Mouse (Mus musculus): ENCODE measurements at regions not wholly inside any gene's neighbourhood (a gene's known extent, or its start where the extent isn't known, plus 50 kb on each side); places are given as distances from the start of the nearest gene placed in this dataset.

DNA sequence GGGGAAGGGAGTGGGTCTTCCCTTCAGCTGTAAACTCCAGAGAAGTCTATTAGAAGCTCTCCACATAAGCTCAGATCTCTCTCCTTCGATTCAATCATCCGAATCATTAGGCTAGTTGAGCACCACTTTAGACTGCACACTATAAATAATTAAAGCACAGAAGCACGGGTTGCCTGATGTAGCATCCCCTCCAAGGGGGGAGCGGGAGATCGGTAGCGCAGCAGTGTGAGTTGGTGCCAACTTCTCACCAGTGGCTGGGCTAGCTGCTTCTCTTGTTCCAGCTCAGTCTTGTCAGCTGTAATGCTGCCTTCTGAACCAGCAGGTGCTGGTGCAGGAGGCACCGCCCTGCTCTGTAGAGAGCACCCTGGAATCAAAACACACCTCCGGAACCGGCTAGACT is 78.6 kb downstream of the A830031A19Rik start:
- no peak for DNase-seq (ENCODE audit: low read depth, low spot score)

DNA sequence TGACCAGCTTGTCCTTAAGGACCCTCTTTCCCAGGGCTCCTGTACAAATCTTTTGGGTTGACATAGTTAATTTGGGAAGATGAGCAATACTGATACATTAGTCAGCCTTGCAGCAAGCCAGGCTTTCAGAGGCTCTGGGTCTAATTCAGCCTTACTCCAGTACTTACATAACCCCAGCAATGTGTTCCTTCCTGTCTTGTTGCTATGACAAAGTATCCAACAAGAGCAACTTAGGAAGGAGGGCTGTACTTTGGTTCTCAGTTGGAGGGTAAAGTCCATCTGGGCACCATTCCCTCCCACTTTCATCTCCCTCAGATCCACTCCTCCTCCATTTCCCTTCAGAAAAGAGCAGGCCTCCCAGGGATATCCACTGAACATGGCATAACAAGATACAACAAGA is 80.7 kb downstream of the A830031A19Rik start:
- no peak for DNase-seq (ENCODE audit: low read depth, low spot score)

DNA sequence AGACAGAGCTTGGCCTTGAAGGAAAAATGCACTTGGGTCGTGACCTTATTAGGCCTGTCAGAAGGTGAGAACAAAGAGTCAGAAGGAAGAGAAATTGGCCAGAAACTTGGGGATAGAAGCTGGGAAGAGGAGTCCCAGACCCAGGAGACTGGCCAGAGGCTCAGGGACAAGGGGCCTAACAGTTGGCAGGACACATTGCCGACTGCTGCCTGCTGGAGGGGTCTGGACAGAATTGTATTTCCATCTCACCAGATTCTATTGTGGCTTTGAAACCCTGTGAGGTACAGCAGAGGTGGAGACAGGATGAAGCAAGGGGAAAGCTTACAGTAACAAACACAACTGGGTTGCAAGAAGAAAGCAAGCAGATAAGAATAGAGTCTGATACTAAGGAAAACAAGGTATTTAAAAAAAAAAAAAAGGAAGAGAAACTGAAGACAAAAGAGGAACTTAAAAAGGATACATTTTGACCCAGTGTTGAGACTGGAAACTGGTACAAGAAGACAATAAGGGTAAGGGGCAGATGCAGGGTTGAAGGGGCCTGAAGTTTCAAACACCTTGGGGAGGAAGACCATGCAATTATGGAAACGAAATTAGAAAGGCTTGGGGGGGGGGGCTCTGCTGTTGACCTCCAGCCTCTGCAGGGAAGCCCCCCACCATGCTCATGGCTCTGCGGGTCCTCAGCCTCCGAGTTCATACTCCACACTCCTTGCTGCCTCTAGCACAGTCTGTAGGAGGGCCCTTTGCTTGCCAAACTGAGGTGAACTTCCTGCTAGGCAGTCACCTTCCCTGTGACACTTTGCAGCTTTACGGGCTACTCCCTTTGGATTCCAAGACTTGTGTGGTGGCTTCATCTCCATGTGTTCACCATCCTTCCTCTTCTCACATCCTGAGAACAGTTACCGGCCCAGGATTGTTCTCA is 87.1 kb downstream of the A830031A19Rik start:
- DNase-seq (ENCODE audit: low read depth, low spot score) = no peak

DNA sequence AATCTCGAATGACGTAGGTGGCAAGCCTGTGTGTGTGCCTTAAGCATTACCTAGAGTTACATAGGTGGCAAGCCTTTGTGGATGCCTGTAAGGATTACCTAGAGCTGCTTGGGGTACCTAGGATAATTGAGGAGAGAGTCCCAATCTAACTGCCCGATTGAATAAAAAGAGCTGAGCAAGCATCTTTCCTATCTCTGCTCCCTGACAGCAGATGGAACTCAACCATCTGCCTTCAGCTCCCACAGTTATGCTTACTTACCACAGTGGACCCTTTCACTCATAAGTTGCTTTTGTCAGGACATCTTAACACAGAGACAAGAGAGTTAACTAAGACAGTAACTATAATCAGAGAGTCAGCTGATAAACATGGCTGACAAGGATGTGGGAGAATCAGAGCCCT is 89.6 kb downstream of the A830031A19Rik start:
- DNase-seq (ENCODE audit: low read depth, low spot score) = no peak

DNA sequence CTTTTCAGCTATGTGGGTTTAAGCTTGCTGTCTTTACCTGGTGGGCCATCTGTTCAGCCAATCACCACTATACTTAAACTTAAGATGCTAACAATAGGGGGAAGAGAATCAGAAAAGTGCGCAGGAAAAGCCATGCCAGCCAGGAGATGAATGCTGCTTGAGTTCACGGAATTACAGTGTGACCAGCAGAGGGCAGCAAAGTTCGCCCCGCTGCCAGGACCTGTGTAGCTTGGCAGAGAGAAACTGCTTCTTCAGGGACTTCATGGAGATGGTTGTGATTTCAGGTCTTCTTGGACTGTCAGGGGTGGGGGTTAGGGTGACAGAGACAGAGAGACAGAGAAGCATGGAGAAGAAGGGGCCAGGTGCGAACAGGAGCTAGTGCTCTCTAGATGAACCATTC is 84.3 kb upstream of the Papolg start:
- DNase-seq (ENCODE audit: low read depth, low spot score) = peak; percentile 73

DNA sequence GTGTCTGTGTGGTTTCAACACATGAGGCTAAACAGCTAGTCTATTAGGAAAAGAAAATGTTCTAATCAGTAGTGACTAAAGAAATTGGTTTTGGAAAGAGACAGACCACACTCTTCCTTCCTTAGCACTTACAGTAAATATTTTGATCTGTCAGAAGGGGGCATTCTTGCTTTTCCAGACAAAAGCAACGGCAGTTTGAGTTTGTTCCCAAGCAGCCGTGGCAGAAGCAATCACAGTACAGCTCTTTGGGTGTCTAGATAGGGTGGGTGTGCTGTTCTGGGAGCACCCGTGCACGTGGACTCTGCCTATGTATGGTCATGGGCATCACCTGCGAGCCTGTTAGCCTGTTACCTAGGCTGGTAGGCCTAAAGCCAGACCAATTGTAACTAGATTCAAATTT is 83.2 kb upstream of the Papolg start:
- no peak for DNase-seq (ENCODE audit: low read depth, low spot score)

DNA sequence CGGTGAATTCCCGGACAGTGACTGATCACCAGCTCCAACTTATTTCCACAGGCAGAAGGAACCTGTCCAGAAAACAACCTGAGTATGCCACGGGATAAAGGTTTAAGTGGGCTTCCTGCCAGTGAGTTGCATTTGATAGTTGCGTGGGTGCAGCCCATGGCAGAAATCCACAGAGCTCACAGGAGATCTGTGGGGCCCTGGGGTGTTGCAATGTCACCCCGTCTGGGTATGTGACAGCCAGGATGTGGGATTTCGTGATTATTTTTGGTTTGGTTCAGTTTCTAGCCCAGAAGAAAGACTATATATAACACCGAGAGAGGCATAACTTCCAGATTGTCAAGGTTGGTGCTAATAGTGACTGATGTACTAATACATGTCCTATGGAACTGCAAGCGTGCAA is 82.0 kb upstream of the Papolg start:
- DNase-seq (ENCODE audit: low read depth, low spot score) = no peak

DNA sequence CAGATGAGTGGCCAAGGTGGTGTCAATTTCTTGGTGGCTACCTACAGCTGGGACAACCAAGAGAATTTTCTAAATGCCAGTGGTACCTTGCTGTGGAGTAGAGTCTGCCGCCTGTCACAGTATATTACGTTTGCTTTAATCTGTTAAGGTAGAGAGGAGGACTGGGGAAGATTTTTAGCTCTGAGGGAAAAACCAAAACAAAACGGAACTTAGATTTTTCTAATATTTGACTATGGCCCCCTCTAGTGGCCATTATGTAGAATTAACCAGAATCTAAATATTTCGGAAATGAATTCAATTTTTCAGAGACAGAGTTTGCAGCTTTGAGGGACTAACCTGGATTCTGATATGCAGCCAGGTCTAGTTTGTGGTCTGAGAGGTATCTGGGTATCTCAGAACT is 59.3 kb upstream of the Papolg start:
- DNase-seq (ENCODE audit: low read depth, low spot score) = peak; percentile 39

DNA sequence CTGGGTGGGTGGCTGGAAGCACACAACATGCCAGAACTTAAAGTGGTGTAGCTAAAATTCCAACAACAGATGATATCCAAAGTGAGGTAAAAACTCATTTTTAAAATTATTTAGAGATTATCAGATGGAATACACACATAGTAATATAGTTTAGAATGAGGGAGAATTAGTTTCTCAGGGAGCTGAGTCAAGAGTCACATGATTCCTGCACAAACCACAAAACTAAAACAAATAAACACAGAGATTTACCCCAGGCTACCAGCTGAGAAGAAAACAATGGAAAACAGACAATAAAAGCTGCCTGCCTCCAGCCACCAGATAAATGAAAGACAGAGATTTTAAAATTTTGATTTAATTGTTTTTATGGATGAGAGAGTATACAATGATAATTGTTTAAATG is 50.9 kb upstream of the Papolg start:
- DNase-seq (ENCODE audit: low read depth, low spot score) = no peak

Measured in embryo, embryonic 11.5 days (tissue).